Mouse (Mus musculus) limb, embryonic 10.5 days (tissue): ENCODE results near the gene Ttc28. TPM values are rescaled to one million over a fixed set of nuclear protein-coding genes. Genes with fewer than 3 reads are reported as not detected.

Experiments
- DNase-seq: peaks from one replicate; pipeline ENCODE4 v3.0.0-alpha.2; 2017; ENCODE audit warnings: low spot score
- H3K27ac ChIP-seq: fragments of 300-500 bp; sonication (generic); 2 replicates; pipeline ENCODE4 v1.5.1; 2016; ENCODE audit warnings: mild to moderate bottlenecking
- H3K27me3 ChIP-seq: fragments of 300-500 bp; sonication (generic); 2 replicates; pipeline ENCODE4 v1.6.1; 2016; ENCODE audit warnings: low read depth, mild to moderate bottlenecking; ENCODE audit not compliant: poor library complexity, severe bottlenecking
- H3K36me3 ChIP-seq: fragments of 300-500 bp; sonication (generic); 2 replicates; pipeline ENCODE4 v1.6.1; 2016; ENCODE audit warnings: mild to moderate bottlenecking, moderate library complexity
- H3K4me1 ChIP-seq: fragments of 300-500 bp; sonication (generic); 2 replicates; pipeline ENCODE4 v1.6.1; 2016
- H3K4me3 ChIP-seq: fragments of 300-500 bp; sonication (generic); 2 replicates; pipeline ENCODE4 v1.5.1; 2016; ENCODE audit warnings: mild to moderate bottlenecking, moderate library complexity
- H3K9me3 ChIP-seq: fragments of 300-500 bp; sonication (generic); replicated peaks from 2 replicates; pipeline ENCODE4 v1.6.1; 2016; ENCODE audit warnings: mild to moderate bottlenecking
- WGBS: fragments of 180-500 bp; shearing (Covaris S2); methylation state at CpG from one replicate; pipeline ENCODE4 v1.1.7; 2016; 5-methylcytosine and 5-hydroxymethylcytosine counted together
- polyA plus RNA-seq: library from polyadenylated mRNA; unstranded; fragments of >200 nt; fragmentation: Nextera tagmentation; extraction: Ambion mirVana; gene quantifications from 2 replicates; pipeline ENCODE4 v1.2.1, GENCODE M21; 2016

Gene Ttc28
- polyA plus RNA-seq, 1 experiment from 2014 or later, result 15.1 TPM

DNA sequence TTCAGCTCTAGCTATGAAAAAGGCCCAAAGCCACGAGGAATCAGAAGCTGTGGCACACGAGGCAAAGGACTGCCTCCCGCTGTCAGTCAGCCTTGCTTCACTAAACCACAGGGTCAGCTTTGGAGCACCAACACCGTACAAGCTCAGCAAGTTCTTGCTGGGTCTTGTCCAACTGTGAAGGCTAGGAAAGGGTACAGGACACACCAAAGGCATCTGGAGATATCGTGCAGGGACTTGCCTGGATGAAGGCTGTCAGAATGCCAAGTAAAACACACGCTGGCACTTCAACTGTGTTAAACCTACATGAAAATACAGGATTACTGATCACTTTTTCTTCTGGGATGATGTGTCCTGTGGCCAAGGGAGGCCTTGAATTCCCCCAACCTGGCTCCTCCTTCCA lies 430.6 kb downstream of the Ttc28 start:
- no peak for DNase-seq

DNA sequence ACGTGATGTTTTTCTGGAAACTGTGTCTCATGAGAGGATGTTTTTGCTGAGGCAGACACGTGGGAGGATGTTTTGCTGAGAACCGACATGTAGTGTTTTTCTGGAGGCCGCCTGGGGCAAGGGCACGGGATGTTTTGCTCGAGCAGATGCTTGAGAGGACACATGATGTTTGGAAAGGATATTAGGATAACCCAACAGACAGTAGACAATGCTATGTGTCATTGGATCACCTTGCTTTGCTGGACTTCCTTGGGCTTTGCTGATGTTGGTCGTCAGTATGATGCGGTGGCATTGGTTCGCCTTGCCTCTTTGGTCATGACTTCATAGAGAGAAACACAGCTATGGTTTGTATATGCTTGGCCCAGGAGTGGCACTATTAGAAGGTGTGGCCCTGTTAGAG lies 434.2 kb downstream of the Ttc28 start:
- Histone ChIP-seq H3K27ac (no peak overlapping the region), H3K4me3 (no peak overlapping the region), H3K36me3 (no peaks in the 10 kb centered on the region), H3K4me1 (no peaks in the 10 kb centered on the region), H3K27me3 (no peaks in the 10 kb centered on the region), H3K9me3 (no peaks in the 10 kb centered on the region)
- 94% methylated on average over 9 of the region's 9 CpGs for WGBS
- DNase-seq, result no peak

More for the DNA sequence above, 430.6 kb downstream of the Ttc28 start:
- H3K27me3 ChIP-seq, result no peaks in the 10 kb centered on the region
- no peak overlapping the region for H3K27ac ChIP-seq
- no peaks in the 10 kb centered on the region for H3K4me1 ChIP-seq
- H3K9me3 ChIP-seq, result no peaks in the 10 kb centered on the region
- 79% methylated on average over 6 of the region's 6 CpGs for WGBS
- no peak overlapping the region for H3K4me3 ChIP-seq
- H3K36me3 ChIP-seq, result no peaks in the 10 kb centered on the region

DNA sequence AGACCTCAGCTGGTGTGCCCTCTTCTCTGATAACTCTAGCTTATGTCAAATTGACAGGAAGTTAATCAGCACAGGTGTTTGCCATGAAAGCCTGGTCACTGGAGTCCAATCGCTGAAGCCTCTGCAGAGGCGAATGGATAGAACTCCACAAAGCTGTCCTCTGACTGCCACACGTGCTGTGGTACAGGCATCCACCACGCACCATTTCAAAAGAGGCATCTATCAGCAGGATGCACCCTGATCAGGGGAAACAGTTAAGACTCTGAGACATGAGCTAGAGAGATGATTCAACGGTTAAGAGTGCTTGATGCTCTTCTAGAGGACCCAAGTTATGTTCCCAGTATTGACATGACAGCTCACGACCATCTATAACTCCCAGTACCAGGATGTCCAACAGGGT lies 435.5 kb downstream of the Ttc28 start:
- Histone ChIP-seq H3K27me3 (no peaks in the 10 kb centered on the region), H3K4me3 (no peak overlapping the region), H3K27ac (no peak overlapping the region), H3K9me3 (no peaks in the 10 kb centered on the region), H3K36me3 (no peaks in the 10 kb centered on the region), H3K4me1 (no peaks in the 10 kb centered on the region)
- DNase-seq, result no peak
- 91% methylated on average over 6 of the region's 6 CpGs for WGBS

DNA sequence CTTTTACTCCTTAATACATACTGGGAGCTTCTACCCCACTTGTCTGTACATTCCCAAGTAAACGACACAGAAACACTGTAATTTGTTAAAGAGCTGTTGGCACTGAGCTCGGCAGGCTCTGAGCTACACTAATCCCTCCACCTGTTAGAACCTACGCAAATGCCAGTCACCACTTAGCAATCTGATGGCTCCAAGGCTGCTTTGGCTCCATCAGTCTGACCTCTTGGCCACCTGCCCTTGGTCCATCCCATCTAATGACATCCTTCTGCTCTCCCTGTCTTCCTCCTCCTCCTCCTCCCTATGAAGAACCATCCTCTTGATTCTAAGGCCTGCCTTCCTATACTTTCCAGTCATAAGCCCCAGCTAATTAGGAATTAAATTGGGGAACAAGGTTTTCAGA lies 437.9 kb downstream of the Ttc28 start:
- DNase-seq, result no peak
- 75% methylated on average over 3 of the region's 3 CpGs for WGBS
- Histone ChIP-seq H3K9me3 (no peaks in the 10 kb centered on the region), H3K4me3 (no peak overlapping the region), H3K4me1 (no peaks in the 10 kb centered on the region), H3K36me3 (no peaks in the 10 kb centered on the region), H3K27me3 (no peaks in the 10 kb centered on the region), H3K27ac (no peak overlapping the region)

DNA sequence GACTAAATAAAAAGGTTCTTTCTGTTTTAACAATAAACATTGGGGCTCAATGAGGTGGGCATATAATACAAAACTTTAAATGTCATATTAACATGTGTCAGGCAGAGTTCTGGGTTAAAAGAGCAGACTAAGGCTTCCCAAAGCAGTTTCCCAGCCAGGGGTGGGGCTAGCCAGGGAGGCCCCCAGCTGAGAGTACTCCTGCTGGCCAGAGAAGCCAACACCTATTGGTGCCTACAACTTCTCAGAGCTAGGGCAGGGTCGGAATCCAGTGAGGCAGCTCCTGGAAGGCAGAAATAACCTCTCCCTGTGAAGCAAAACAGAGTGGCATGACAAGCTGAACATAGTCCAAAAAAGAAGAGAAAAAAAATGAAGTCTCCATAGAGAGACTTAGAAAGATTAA lies 439.3 kb downstream of the Ttc28 start:
- Histone ChIP-seq H3K27me3 (no peaks in the 10 kb centered on the region), H3K27ac (no peak overlapping the region), H3K4me3 (no peak overlapping the region), H3K9me3 (no peaks in the 10 kb centered on the region), H3K36me3 (no peaks in the 10 kb centered on the region), H3K4me1 (no peaks in the 10 kb centered on the region)
- DNase-seq, result no peak
- WGBS, result 60% methylated on average over 1 of the region's 1 CpGs

DNA sequence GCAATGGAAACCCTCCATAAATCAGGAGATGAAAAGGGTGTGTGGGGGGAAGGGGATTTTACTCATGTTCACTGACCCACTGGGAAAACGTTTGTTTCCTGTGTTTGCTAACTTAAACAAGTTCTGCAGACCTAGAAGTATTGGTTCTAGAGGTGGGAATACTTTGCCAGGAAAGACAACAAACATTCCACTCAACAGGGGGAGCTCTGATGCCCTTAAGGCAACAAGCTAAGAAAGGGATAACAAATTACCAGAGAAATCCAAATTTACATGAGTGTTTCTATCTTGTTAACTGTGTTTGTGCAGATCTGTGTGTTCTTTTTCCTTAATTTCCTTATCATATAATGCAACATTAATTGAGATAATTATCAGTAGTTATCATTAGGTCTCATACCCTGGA lies 446.2 kb downstream of the Ttc28 start:
- DNase-seq, result no peak
- Histone ChIP-seq H3K4me3 (no peak overlapping the region), H3K36me3 (no peaks in the 10 kb centered on the region), H3K27me3 (no peaks in the 10 kb centered on the region), H3K9me3 (no peaks in the 10 kb centered on the region), H3K4me1 (peaks cover 5% of the 10 kb centered on the region), H3K27ac (no peak overlapping the region)
- 37% methylated on average over 1 of the region's 1 CpGs for WGBS

DNA sequence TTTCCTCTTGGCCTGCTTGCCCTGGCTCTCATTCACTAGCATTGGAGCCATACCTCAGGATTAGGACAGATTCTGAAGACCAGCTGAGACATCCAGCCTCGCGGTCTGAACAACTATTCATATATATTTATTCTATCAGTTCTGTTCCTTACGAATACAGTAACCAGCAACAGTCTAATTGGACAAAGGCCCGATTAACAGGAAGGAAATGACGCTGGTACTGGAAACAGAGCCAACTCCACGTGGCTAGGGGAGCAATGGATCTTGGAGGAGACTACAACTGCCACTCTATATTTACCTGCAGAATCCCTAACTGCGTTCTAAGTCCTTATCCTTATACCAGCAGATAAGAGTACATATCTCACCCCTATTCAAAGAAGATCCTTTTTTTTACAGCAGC lies 447.8 kb downstream of the Ttc28 start:
- H3K27ac ChIP-seq, result no peak overlapping the region
- 88% methylated on average over 7 of the region's 7 CpGs for WGBS
- H3K4me1 ChIP-seq, result peaks cover 18% of the 10 kb centered on the region
- no peaks in the 10 kb centered on the region for H3K27me3 ChIP-seq
- DNase-seq, result no peak
- H3K4me3 ChIP-seq, result no peak overlapping the region
- H3K9me3 ChIP-seq, result no peaks in the 10 kb centered on the region
- peaks cover under 1% of the 10 kb centered on the region; the same call in 1 of the 2 replicates for H3K36me3 ChIP-seq

DNA sequence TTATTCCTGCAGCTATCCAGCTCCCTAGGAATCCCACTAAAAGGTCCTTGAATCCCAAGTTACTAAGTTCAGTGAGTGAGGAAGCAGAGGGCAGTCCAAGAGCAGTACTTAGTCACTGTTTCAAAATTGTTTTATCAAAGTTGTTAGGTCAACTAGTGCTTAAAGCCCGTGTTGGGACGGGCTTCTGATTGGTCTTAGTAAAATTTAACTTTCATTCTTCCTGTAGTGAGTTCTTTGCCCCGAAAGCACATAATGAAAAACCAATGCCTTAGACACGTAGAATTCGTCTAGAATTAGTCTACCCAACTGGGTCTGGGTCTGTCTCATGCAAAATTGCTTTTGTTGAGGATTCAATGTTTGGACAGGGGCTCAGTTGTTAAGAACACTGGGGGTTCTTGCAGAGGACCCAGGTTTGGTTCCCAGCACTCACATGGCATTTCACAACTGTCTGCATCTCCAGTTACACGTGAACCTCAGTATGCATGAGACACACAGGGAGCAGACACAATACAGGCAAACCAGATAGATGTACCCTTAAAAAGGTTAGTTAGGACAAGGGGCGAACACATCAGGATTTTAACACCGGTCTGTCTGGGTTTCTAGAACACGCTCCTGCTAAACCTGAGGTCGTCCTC lies 450.3 kb downstream of the Ttc28 start:
- H3K4me1 ChIP-seq, result peaks cover 20% of the 10 kb centered on the region
- H3K4me3 ChIP-seq, result peak overlapping the region; percentile 92
- H3K9me3 ChIP-seq, result no peaks in the 10 kb centered on the region
- 30% methylated on average over 10 of the region's 10 CpGs for WGBS
- peak overlapping the region; percentile 94 for H3K27ac ChIP-seq
- no peaks in the 10 kb centered on the region for H3K27me3 ChIP-seq
- DNase-seq, result no peak
- peaks cover 26% of the 10 kb centered on the region for H3K36me3 ChIP-seq

DNA sequence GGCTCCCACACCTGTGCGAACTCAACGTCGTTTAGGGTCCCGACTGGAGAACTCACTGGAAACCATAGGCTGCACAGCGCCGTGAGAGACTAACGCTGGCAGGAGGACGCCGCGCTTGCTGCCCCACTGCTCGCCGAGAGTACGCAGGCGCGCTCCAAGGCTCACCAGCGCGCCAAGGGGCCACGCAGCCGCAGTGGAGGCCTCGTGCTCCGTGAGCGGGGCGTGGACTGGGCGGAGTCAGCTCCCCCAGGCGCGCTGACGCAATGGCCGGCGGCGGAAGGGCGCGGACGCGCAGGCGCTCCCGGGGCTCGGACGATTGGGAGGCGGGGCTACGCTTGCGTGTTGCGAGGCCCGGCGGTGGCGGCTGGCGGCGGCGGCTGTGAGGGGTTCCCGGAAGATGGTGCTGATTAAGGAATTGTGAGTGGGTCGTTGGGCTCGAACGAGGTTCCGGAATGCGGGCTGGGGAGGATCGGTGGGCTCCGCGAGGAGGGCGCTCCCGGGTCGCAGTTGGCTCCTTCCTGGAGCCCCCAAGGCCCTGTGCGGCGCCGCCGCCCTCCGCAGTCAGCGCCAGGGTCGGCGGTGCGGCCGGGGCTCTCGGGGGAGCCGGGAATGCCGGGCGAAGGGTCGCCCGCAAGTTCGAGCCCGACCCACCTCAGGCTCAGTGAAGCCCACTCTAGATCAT lies 451.0 kb downstream of the Ttc28 start, which contains the start of gene Pitpnb:
Gene Pitpnb (plus strand): TSS at position 347 of the 682 bp plus-strand sequence.
- H3K36me3 ChIP-seq, result peaks cover 32% of the 10 kb centered on the region
- H3K27me3 ChIP-seq, result no peaks in the 10 kb centered on the region
- H3K4me3 ChIP-seq, result peak within 1 kb of the TSS; percentile 92
- peak; percentile 100 for DNase-seq
- peaks cover 20% of the 10 kb centered on the region for H3K4me1 ChIP-seq
- under 1% methylated on average over 78 of the region's 78 CpGs for WGBS
- peak within 1 kb of the TSS; percentile 94 for H3K27ac ChIP-seq
- no peaks in the 10 kb centered on the region for H3K9me3 ChIP-seq

DNA sequence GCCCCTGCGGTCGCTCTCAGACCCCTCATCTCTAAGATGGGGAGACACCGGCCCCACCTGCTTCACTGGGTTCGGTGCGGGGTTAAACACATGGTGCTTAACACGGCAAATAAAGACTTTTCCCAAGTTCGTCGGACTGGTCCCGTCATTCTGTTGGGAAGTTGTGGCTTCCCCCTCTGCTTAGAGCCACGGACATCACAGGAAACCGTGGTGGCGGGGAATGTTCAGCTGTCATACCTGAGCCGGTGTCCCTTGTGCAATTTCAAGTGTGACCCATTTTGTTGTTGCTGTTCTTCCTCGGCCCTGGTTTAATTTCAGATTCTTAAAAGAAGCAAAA lies 451.5 kb downstream of the Ttc28 start:
- peak overlapping the region; percentile 92 for H3K4me3 ChIP-seq
- no peak for DNase-seq
- H3K27me3 ChIP-seq, result no peaks in the 10 kb centered on the region
- no peaks in the 10 kb centered on the region for H3K9me3 ChIP-seq
- under 1% methylated on average over 14 of the region's 14 CpGs for WGBS
- H3K4me1 ChIP-seq, result peaks cover 20% of the 10 kb centered on the region
- peak overlapping the region; percentile 94 for H3K27ac ChIP-seq
- H3K36me3 ChIP-seq, result peaks cover 37% of the 10 kb centered on the region

DNA sequence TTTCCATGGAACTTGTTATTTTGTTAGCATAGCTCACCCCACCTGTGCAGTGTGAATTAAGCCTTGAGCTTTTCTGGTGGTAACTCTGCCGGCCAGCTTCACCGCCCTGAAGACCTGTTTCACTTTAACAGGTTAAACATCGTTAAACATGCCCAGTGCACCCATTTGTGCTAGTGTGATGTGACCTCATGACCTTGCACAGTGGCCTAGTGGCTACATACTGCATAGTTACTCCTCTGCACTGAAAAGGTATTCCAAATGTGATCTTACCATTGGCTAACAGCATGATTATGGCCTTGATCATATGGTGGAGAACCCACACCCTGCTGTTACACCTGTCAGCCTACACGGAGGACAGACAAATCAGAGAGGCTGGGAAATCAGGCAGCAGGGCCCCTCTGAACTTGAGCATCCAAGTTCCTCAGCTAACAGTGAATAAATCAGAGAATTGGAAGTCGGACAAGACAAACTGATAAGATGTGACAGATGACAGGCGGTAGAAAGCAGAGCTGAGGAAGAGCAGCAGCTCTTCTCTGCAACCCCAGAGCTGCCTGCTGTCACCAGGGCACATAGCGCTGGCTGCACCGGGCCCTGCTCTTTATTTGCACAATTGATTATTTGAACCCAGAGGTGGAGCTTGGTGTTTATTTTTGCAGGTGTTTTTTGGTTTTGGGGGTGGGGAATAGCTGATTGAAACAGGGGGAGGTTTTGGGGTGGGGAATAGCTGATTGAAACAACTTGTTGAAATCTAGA lies 456.5 kb downstream of the Ttc28 start:
- H3K9me3 ChIP-seq, result no peaks in the 10 kb centered on the region
- peaks cover 87% of the 10 kb centered on the region for H3K36me3 ChIP-seq

More for the DNA sequence above, 456.5 kb downstream of the Ttc28 start:
- no peak overlapping the region for H3K4me3 ChIP-seq
- no peak overlapping the region for H3K27ac ChIP-seq
- DNase-seq, result no peak
- WGBS, result 89% methylated on average over 8 of the region's 8 CpGs
- no peaks in the 10 kb centered on the region for H3K27me3 ChIP-seq
- H3K4me1 ChIP-seq, result peaks cover 14% of the 10 kb centered on the region
